Mouse (Mus musculus): ENCODE measurements at regions not wholly inside any gene's neighbourhood (a gene's known extent, or its start where the extent isn't known, plus 50 kb on each side); places are given as distances from the start of the nearest gene placed in this dataset.

- TF ChIP-seq CTCF (conservative IDR thresholded peaks at IDR 0.05; ENCODE audit: insufficient read depth, insufficient read length, low read depth, low read length): no peak
- TF ChIP-seq POLR2A (IDR thresholded peaks at IDR 0.05; ENCODE audit: low read depth, low read length): no peak
These were observed 227.5 kb upstream of the Pbx1 start for GRCm38 (mm10) chr1:168659578-168659977.

Data from kidney, adult 2 months (tissue).